Mouse (Mus musculus) lung, embryonic 14.5 days (tissue): ENCODE measurements around the gene Fmnl3. TPM values are rescaled to one million over a fixed set of nuclear protein-coding genes. Genes with fewer than 3 reads are reported as not detected.

Source experiments
- ATAC-seq: fragments of 200-750 bp; cut with Nextera tagmentation; 2 replicates; pipeline ENCODE4 v1.8.0; 2017; ENCODE audit warnings: mild to moderate bottlenecking, moderate TSS enrichment, moderate library complexity; ENCODE audit not compliant: insufficient read depth
- DNase-seq: peaks from one replicate; pipeline ENCODE4 v3.0.0-alpha.2; 2015
- H3K27ac ChIP-seq: fragments of 300-500 bp; sonication (generic); 2 replicates; pipeline ENCODE4 v1.5.1; 2014; ENCODE audit warnings: low read depth, mild to moderate bottlenecking, moderate library complexity
- H3K27me3 ChIP-seq: fragments of 300-500 bp; sonication (generic); 2 replicates; pipeline ENCODE4 v1.6.1; 2014; ENCODE audit warnings: low read length, control low read depth; ENCODE audit not compliant: insufficient read depth
- H3K36me3 ChIP-seq: fragments of 300-500 bp; sonication (generic); 2 replicates; pipeline ENCODE4 v1.6.1; 2014; ENCODE audit warnings: control low read depth; ENCODE audit not compliant: insufficient read depth
- H3K4me1 ChIP-seq: fragments of 300-500 bp; sonication (generic); 2 replicates; pipeline ENCODE4 v1.6.1; 2014; ENCODE audit warnings: antibody characterized with exemption, control low read depth; ENCODE audit not compliant: insufficient read depth
- H3K4me2 ChIP-seq: fragments of 300-500 bp; sonication (generic); 2 replicates; pipeline ENCODE4 v1.6.1; 2014; ENCODE audit warnings: mild to moderate bottlenecking
- H3K4me3 ChIP-seq: fragments of 300-500 bp; sonication (generic); 2 replicates; pipeline ENCODE4 v1.5.1; 2014; ENCODE audit warnings: low read depth, low read length
- H3K9ac ChIP-seq: fragments of 300-500 bp; sonication (generic); 2 replicates; pipeline ENCODE4 v1.6.1; 2014
- H3K9me3 ChIP-seq: fragments of 300-500 bp; sonication (generic); 2 replicates; pipeline ENCODE4 v1.6.1; 2016; ENCODE audit warnings: low read depth, low read length, control low read depth
- CTCF ChIP-seq: IDR thresholded peaks from 2 replicates; pipeline ENCODE4 v1.5.1; 2016; ENCODE audit warnings: antibody characterized with exemption, low read depth
- WGBS: fragments of 180-500 bp; shearing (Covaris S2); extraction: QIAGEN DNeasy Blood & Tissue Kit; methylation state at CpG from one replicate; pipeline ENCODE4 v1.1.7; 2014; 5-methylcytosine and 5-hydroxymethylcytosine counted together
- polyA plus RNA-seq: library from polyadenylated mRNA; unstranded; fragments of >200 nt; fragmentation: Nextera tagmentation; extraction: Ambion mirVana; gene quantifications from 2 replicates; pipeline ENCODE4 v1.2.1, GENCODE M21; 2014

The Fmnl3 gene
- polyA plus RNA-seq, 1 experiment from 2014 or later = 33.5 TPM

DNA sequence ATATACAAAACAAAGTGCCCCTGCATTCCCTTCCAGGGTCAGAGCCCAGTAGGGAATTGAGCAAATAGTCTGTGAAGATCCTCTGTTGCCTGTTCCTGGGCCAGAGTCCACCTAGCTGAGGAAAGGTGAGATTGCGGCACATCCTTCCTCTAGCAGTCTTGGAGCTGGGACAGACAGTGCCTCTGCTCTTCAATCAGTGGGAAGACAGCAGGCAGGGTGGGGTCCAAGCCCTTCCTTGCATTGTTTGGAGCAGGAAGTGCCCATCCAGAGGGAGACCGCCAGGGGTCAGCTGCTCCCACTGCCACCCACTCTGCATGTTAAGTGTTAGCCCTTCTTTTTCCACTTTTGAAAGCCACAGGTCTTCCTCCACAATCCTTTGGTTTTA lies 53.0 kb downstream of the Fmnl3 start:
- ATAC-seq = peak; percentile 48; the same call in 1 of the 2 replicates
- Histone ChIP-seq H3K27me3 (no peaks in the 10 kb centered on the region), H3K4me3 (no peak overlapping the region), H3K9ac (no peak overlapping the region), H3K36me3 (peaks cover 89% of the 10 kb centered on the region), H3K27ac (peak overlapping the region; percentile 71), H3K4me2 (no peak overlapping the region), H3K4me1 (no peaks in the 10 kb centered on the region), H3K9me3 (no peaks in the 10 kb centered on the region)
- 66% methylated on average over 2 of the region's 2 CpGs for WGBS
- peak; percentile 64 for DNase-seq
- peak; percentile 62 for TF ChIP-seq CTCF

- no peaks in the 10 kb centered on the region for H3K27me3 ChIP-seq
- no peak overlapping the region for H3K9ac ChIP-seq
- H3K36me3 ChIP-seq = peaks cover 89% of the 10 kb centered on the region
These were observed 53.7 kb downstream of the Fmnl3 start for GRCm38 (mm10) chr15:99316314-99317266.

DNA sequence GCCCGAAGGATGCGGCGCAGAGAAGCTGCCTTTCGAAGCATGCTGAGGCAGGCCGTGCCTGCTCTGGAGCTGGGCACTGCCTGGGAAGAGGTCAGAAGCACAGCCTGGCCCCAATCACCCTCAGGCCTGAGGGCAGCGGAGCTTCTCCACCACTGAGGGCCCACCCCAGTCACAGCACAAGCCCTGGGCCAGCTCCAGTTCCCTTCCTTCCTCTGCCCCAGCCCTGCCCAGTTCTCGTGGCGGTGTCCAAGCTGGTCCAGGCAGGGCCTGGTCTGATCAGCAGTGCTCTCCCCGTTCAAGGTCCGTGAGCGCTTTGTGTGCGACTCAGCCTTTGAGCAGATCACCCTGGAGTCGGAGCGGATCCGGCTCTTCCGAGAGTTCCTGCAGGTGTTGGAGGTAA lies 55.4 kb downstream of the Fmnl3 start:
- Histone ChIP-seq H3K4me3 (no peak overlapping the region), H3K27ac (no peak overlapping the region), H3K4me2 (no peak overlapping the region), H3K9ac (no peak overlapping the region), H3K4me1 (no peaks in the 10 kb centered on the region), H3K36me3 (peaks cover 87% of the 10 kb centered on the region), H3K9me3 (no peaks in the 10 kb centered on the region), H3K27me3 (no peaks in the 10 kb centered on the region)
- TF ChIP-seq CTCF = no peak
- ATAC-seq (no peak), DNase-seq (no peak)
- WGBS = 92% methylated on average over 16 of the region's 16 CpGs

More at GRCm38 (mm10) chr15:99316314-99317266, 53.7 kb downstream of the Fmnl3 start:
- Histone ChIP-seq H3K4me3 (no peak overlapping the region), H3K9me3 (no peaks in the 10 kb centered on the region), H3K27ac (peak overlapping the region; percentile 71), H3K4me2 (no peak overlapping the region), H3K4me1 (no peaks in the 10 kb centered on the region)
- WGBS = 65% methylated on average over 16 of the region's 16 CpGs
- DNase-seq = peak; percentile 90
- peak; percentile 90 for TF ChIP-seq CTCF
- peak; percentile 31; the same call in 1 of the 2 replicates for ATAC-seq

- H3K36me3 ChIP-seq = peaks cover 89% of the 10 kb centered on the region
- H3K9me3 ChIP-seq = no peaks in the 10 kb centered on the region
- H3K27me3 ChIP-seq = no peaks in the 10 kb centered on the region
- H3K9ac ChIP-seq = no peak overlapping the region
- ATAC-seq (no peak), DNase-seq (no peak)
- H3K4me2 ChIP-seq = no peak overlapping the region
- no peak for TF ChIP-seq CTCF
- no peak overlapping the region for H3K4me3 ChIP-seq
- 88% methylated on average over 5 of the region's 5 CpGs for WGBS
- no peaks in the 10 kb centered on the region for H3K4me1 ChIP-seq
- H3K27ac ChIP-seq = no peak overlapping the region
These were observed 59.7 kb downstream of the Fmnl3 start for GRCm38 (mm10) chr15:99310617-99311016.

DNA sequence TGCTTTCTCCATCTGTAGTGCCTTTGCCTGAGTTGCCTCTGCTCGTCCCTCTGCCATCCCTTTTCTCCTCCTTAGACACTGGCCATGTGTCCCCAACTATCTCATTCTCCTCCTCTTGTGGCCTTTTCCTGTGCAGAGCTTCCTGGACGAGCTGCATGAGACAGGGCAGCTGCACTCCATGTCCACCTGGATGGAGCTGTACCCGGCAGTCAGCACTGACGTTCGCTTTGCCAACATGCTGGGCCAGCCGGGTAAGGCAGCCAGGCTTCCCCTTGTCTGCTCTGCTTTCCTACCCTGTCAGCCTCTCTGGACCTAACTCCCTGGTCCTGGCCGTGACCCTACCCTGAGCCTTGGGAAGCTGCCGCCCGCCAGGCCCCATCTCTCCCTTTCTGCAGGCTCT lies 60.7 kb downstream of the Fmnl3 start:
- Histone ChIP-seq H3K27ac (no peak overlapping the region), H3K36me3 (peaks cover 88% of the 10 kb centered on the region), H3K9ac (no peak overlapping the region), H3K4me1 (no peaks in the 10 kb centered on the region), H3K4me3 (no peak overlapping the region), H3K4me2 (no peak overlapping the region), H3K9me3 (no peaks in the 10 kb centered on the region), H3K27me3 (no peaks in the 10 kb centered on the region)
- 89% methylated on average over 9 of the region's 9 CpGs for WGBS
- TF ChIP-seq CTCF = no peak
- no peak for DNase-seq
- ATAC-seq = no peak

DNA sequence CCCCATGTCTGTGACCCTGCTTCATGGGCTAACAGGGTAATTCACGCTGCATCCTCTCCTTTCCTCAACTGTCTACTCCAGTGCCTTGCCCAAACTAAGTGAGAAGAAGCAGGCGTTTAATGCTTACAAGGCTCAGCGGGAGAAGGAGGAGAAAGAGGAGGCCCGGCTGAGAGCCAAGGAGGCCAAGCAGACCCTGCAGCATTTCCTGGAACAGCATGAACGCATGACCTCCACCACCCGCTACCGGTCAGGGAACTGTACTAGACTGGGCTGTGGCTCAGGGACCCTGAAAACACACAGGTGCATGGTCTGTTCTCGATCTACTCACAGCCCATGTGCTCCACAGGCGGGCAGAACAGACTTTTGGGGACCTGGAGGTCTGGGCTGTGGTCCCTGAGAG lies 62.8 kb downstream of the Fmnl3 start:
- no peak for TF ChIP-seq CTCF
- Histone ChIP-seq H3K4me3 (no peak overlapping the region), H3K36me3 (peaks cover 80% of the 10 kb centered on the region), H3K27ac (no peak overlapping the region), H3K27me3 (no peaks in the 10 kb centered on the region), H3K4me1 (no peaks in the 10 kb centered on the region), H3K9ac (no peak overlapping the region), H3K4me2 (no peak overlapping the region), H3K9me3 (no peaks in the 10 kb centered on the region)
- WGBS = 91% methylated on average over 9 of the region's 9 CpGs
- DNase-seq (no peak), ATAC-seq (no peak)

DNA sequence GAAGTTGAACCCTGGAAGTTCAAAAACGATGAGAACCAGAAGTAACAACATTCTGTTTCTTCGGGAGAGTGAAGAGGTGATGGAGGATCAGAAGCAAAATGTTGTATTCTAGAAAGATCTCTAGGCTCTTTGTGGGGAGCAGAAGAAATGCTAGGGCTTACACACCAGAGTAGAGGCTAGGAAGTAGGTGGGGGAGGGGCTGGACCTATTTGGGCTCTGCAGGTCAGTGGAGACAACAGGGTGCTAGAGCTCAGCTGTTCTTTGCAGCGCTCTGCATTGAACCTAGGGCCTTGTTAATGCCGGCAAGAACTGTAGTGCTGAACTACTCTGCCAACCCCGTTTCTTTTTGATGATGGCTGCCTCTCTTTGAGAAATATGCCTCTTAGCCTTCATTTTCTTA lies 74.1 kb downstream of the Fmnl3 start:
- Histone ChIP-seq H3K4me2 (peak overlapping the region; percentile 71), H3K4me3 (peak overlapping the region; percentile 69; the same call in 1 of the 2 replicates), H3K9me3 (no peaks in the 10 kb centered on the region), H3K27ac (no peak overlapping the region), H3K4me1 (no peaks in the 10 kb centered on the region), H3K9ac (no peak overlapping the region), H3K27me3 (no peaks in the 10 kb centered on the region), H3K36me3 (no peaks in the 10 kb centered on the region)
- WGBS = 34% methylated on average over 5 of the region's 5 CpGs
- TF ChIP-seq CTCF = no peak
- ATAC-seq (no peak), DNase-seq (no peak)
